In the genomic region with DNA sequence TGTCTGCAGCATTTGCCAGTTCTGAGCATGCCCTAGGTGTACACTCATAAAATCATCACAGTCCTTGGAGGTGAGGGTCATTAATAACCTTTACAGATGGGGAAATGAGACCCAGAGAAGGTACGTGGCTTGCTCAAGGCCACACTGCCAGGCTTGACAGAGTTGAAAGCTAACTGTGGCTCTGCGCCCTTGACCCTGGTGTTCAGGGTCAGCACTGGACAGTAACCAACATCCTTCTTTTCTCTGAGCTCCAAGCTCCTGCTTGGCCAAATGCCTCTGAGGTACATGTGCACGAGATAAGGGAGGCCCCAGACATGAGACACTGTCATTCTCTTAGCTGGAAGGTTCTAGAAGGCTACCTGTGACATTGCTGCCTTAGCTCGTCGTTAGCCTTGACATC, we compare ENCODE assay signal across 10 mouse cellular contexts. TPM values are rescaled to one million over a fixed set of nuclear protein-coding genes. Genes with fewer than 3 reads are reported as not detected.
"Had no signal": no experiment of that assay in that cellular context is flagged by ENCODE, and none has a peak within 500 bp of the region (broad histone marks: within the 10 kb centered on the region; RNA-seq: fewer than 3 reads in every experiment).

No protein-coding gene starts in this region.

- DNase-seq: lung, adult 2 months; lung, postnatal 14 days; lung, postnatal 36 days; right cerebral cortex, postnatal 14 days; thymus, adult 2 months; thymus, postnatal 25 days; thymus, postnatal 4 days had no signal

RNA-seq across cellular contexts. Expression of a gene that starts 42.6 kb away (rescaled TPM):
- total RNA-seq: monocyte, adult 5-6 weeks; neutrophil, adult 5-6 weeks had no signal
- polyA plus RNA-seq: macrophage had no signal
